Mouse (Mus musculus) cerebellum, adult 2 months (tissue): ENCODE results near the gene Coa3.

ENCODE experiments used
- CTCF ChIP-seq: fragments of 200-500 bp; IDR thresholded peaks from 2 replicates; pipeline ENCODE4 v1.5.1; 2011; ENCODE audit warnings: low read depth, mild to moderate bottlenecking, control low read depth, low read length, moderate library complexity, borderline replicate concordance; ENCODE audit not compliant: insufficient read depth
- POLR2A ChIP-seq: fragments of 200-500 bp; IDR thresholded peaks from 2 replicates; pipeline ENCODE4 v1.6.1; 2011; ENCODE audit warnings: low read length, control low read depth, borderline replicate concordance; ENCODE audit not compliant: insufficient read depth

GRCm38 (mm10) chr11:101255826-101256775 lies 22.8 kb downstream of the Coa3 start:
- no peak for TF ChIP-seq CTCF
- no peak for TF ChIP-seq POLR2A
